Mouse (Mus musculus) urinary bladder, postnatal 14 days (tissue): ENCODE results near the gene Gm47955.
"Not testable (repeated sequence)": the region's sequence is repeated elsewhere in the genome, so short reads cannot be mapped to it uniquely, and the experiment has no call there.

ENCODE experiments used
- DNase-seq: peaks from one replicate; pipeline ENCODE4 v3.0.0; 2021; ENCODE audit warnings: low spot score

Gm47955 gene

DNA sequence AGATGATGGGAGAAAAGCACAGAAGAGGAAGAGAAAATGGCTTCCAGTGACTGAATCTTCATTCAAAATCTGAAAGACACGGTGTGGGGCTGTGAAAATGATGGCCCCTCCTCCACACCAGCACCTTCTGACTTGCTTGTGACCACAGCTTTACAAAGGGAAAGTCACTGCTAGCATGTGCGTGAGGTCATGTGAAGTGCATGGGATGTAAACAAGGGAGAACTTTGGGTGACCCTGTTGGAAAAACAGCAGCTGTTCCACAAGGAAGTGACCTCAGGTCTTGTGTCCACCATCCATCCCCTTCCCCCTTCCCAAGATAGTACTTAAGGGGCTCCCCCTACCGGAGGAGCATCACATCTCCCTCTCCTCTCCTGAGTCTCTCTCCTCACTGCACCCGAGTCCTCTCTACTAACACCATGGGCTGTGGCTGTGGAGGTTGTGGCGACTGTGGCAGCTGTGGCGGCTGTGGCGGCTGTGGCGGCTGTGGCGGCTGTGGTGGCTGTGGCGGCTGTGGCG, at the start of gene Gm47955:
TSS of gene Gm47955 (plus strand) at position 417 of the 516 bp plus-strand sequence.
- DNase-seq, result no peak

DNA sequence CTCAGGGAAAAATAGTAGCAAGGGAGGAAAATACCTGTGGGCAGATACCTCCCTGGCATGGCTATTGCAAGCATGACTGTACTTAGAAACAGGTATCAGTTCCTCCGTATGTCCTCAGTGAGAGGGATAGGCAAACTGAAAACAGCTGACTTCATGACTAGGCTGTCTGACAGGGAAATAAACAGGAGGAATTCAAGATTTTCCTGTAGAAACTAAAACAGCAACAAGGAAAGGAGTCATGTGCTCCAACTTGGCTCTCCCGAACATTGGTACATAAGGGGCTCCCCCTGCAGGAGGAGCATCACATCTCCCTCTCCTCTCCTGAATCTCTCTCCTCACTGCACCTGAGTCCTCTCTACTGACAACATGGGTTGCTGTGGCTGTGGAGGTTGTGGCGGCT, 47.1 kb upstream of the Gm47955 start, which contains the start of gene A030005L19Rik:
TSS of gene A030005L19Rik (plus strand) at position 301 of the 400 bp plus-strand sequence.
- no peak for DNase-seq

DNA sequence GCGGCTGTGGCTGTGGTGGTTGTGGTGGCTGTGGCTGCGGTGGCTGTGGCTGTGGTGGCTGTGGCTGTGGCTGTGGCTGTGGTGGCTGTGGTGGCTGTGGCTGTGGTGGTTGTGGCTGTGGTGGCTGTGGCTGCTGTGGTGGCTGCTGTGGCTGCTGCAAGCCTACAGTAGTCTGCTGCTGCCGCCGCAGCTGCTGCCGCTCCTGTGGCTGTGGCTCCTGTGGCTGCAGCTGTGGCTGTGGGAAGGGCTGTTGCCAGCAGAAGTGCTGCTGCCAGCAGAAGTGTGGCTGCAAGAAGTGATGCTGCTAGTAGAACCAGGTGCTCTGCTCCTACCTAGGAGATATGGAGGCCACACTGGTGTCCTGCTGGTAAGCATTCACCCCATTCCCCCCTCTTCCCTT, 46.7 kb upstream of the Gm47955 start:
- DNase-seq, result not testable (repeated sequence)

GRCm38 (mm10) chr1:82924650-82925049, 35.4 kb upstream of the Gm47955 start, which contains the start of gene A030014E15Rik:
TSS of gene A030014E15Rik (plus strand) at chr1:82924917.
- no peak for DNase-seq

DNA sequence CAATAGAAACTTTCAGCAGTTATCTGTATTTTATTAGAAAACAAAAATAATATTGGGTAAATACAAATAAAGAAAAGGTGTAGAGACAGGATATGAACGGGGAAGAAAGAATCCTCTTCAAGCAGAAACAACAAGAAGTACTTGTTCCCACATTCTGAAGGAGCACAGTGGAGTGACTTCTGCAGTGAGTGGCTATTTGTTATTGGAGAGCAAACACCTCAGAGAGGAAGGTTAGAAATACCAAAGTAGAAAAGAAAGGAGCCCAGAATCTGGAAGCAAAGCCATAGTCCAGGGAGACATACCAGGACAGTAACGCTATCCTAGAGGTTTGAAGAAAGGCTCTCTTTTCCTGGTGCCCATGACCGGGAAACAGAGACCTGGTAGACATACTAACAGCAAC, 29.5 kb upstream of the Gm47955 start:
- not testable (repeated sequence) for DNase-seq

GRCm38 (mm10) chr1:82931326-82931725, 28.8 kb upstream of the Gm47955 start, which contains the start of gene Gm6217:
TSS of gene Gm6217 (minus strand) at chr1:82931399.
- DNase-seq, result not testable (repeated sequence)

GRCm38 (mm10) chr1:82938666-82939065, 21.4 kb upstream of the Gm47955 start:
- DNase-seq, result no peak

GRCm38 (mm10) chr1:82942505-82942904, 17.6 kb upstream of the Gm47955 start:
- DNase-seq, result not testable (repeated sequence)

DNA sequence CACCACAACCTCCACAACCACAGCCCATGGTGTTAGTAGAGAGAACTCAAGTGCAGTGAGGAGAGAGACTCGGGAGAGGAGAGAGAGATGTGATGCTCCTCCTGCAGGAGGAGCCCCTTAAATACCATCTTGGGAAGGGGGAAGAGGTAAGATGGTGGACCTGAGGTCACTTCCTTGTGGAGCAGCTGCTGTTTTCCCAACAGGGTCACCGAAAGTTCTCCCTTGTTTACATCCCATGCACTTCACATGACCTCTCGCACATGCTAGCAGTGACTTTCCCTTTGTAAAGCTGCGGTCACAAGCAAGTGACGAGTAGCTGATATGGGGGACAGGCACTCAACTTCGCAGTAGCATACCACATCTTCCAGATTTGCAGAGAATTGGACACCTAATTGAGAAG, 16.8 kb upstream of the Gm47955 start, which contains the start of gene A030003K21Rik:
TSS of gene A030003K21Rik (minus strand) at position 94 of the 400 bp plus-strand sequence.
- DNase-seq, result not testable (repeated sequence)

DNA sequence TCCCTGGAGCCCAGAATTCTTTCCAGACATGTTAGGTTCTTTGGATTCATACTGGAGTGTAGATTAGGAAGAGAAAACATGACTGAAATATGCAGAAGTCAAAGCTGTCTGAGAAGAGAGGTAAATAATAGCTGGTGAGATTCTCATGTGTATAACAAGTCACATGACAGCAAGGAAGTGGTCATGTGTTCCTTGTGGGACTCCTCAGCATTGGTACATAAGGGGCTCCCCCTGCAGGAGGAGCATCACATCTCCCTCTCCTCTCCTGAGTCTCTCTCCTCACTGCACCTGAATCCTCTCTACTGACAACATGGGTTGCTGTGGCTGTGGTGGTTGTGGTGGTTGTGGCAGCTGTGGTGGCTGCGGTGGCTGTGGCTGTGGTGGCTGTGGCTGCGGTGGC, 14.1 kb upstream of the Gm47955 start:
- DNase-seq, result not testable (repeated sequence)

GRCm38 (mm10) chr1:82948601-82949000, 11.5 kb upstream of the Gm47955 start:
- no peak for DNase-seq

- not testable (repeated sequence) for DNase-seq
These were observed 4.2 kb upstream of the Gm47955 start, which contains the start of gene Gm7544 for GRCm38 (mm10) chr1:82955913-82956312. TSS of gene Gm7544 (minus strand) at chr1:82956013.

DNA sequence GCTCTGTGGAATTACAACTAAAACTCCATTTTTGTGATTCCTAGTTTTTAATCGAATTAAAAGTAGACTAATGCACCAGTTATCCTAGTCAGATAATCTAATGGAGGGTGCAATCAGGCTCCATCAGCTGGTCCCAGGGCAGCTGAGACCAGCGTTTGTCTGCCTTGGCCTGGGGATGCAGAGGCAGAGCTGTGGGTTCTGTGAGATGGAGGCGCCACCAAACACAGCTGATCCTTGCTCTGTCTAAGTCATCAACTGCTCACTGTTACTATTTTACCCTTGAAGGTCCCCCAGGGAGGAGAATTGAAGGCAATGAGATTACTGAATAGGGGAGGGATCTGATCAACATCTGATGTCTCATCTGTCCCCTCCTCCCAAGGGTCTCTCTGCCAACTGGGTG, 6.3 kb downstream of the Gm47955 start:
- no peak for DNase-seq

- peak; percentile 17 for DNase-seq
These were observed 12.0 kb downstream of the Gm47955 start for GRCm38 (mm10) chr1:82972046-82972445.

GRCm38 (mm10) chr1:82973244-82973643, 13.2 kb downstream of the Gm47955 start:
- no peak for DNase-seq

- no peak for DNase-seq
These were observed 13.8 kb downstream of the Gm47955 start for GRCm38 (mm10) chr1:82973901-82974300.

GRCm38 (mm10) chr1:82974342-82974741, 14.3 kb downstream of the Gm47955 start:
- DNase-seq, result no peak

- DNase-seq, result no peak
These were observed 15.7 kb downstream of the Gm47955 start for GRCm38 (mm10) chr1:82975750-82976149.

- no peak for DNase-seq
These were observed 17.8 kb downstream of the Gm47955 start for GRCm38 (mm10) chr1:82977840-82978239.

GRCm38 (mm10) chr1:82986738-82987137, 26.7 kb downstream of the Gm47955 start:
- no peak for DNase-seq

GRCm38 (mm10) chr1:82987530-82988198, 27.6 kb downstream of the Gm47955 start:
- DNase-seq, result peak; percentile 26

DNA sequence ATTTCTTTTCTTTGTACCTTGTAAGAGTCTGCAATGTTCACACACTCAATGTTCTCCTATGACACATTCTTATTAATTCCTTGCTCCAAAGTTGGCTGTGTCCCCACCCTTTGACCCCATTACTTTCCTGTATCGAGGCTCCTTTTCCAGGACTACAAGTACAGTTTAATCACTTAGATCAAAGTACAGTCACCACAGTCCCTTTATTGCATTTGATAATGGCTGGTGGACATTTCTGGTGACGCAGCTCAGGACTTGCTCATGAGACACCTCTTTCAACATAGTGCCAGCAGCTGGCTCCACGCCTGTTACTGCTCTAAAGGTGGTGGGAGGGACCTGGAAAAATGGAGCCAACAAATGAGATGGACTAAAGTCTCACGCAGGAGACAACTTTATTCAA, 31.0 kb downstream of the Gm47955 start:
- DNase-seq, result no peak

GRCm38 (mm10) chr1:82991596-82991995, 31.5 kb downstream of the Gm47955 start:
- no peak for DNase-seq
